Mouse (Mus musculus): Measurements from ENCODE around the gene Large2.

The Large2 gene

DNA sequence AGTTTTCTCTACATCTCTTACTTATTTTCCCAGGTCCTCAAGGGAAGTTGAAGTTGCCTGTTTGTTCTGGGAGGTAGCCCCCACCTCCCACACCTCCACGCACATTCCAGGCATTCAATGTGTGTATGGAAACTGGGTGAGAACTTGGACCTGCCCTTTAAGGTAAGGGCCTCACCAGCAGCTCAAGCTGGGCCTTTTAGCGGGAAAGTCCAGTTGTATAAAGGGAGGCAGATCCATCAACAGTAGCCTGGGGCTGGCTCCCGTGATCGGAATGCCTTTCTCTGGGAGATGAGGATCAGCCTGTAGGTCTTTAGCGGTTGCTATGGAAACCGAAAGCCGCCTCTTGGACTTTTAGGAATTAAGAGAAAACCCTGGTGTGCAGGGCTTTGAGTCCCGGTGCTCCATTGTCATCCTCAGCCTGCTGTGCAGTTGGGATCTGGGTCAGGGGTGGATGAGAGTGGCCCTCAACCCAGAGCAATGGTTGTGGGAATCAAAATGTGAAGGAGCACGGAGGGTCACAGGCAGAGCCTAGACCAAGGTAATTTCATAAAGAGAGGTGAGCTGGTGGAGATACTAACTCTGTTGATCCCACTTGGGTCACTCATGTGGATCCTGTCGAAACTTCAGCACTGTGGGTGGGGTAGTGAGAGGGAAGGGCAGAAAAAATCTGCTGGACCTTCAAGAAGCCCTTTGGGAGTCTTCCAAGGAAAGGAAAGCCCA is 2.5 kb downstream of the Large2 start:
- DNase-seq (ENCODE audit: inconsistent ontology term): no peak

DNA sequence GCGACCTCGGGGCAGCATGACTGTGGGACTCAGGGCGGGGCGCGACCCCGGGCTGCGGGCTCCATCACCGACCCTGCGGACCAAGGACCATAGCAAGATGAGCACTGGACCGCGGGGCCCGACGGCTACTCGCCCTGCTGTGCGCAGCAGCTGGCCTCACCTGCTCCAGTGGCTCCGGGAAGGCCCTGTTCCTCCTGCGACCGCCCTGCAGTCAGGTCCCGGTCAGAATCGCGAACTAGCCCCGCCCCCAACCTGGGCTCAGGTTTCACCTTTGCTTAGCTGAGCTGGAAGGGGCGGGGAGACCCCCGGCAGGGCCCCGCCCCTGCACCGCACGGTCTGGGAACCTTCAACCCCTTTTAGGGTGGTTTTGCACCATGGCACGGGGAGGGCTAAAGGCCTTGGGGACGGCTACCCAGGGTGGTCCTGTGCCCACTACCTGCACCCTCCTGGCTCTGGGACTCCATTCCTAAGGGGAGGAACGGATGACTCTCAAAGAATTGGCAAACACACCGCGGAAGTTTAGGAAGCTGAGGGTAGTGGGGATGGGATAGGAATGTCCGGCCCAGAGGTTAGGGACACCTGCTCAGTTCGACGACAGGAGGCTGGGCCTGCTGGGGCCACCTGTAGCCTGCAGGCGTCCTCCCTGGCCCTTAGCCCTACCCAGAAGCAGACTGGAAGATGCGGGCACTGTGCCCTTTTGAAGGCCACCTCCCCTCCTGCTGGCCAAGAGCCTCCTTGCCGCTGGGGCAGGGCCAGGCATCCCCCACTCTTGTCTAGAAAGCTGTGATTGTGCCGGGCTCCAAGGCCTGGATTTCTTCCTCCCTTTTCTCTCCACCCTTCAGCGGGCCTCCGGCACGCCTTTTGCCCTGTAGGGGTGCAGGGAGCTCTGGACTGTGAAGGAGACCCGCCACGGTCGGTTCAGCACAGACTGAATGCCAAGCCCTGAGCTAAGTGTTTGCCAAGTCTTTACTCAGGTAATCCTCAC is 3.6 kb downstream of the Large2 start:
- DNase-seq (ENCODE audit: inconsistent ontology term): no peak

DNA sequence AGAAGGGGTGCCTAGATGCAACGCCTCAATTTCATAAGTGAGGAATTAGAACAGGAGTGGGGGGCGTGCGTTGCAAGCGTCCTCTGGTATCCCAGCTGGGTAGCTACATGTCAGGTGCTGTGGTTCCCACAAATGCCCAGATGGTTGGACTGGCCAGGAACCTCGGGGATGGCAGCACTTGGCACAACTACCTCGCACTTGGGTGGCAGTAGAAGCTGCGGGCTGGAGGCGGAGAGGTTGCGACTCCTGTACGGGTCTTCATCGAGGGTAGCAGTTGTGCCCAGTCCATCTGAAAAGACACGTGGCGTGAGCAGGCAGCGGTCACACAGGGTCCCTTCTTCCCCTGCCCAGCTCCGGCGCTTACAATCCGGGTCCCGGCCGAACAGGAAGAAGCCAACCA is 4.3 kb downstream of the Large2 start:
- DNase-seq (ENCODE audit: inconsistent ontology term): no peak

DNA sequence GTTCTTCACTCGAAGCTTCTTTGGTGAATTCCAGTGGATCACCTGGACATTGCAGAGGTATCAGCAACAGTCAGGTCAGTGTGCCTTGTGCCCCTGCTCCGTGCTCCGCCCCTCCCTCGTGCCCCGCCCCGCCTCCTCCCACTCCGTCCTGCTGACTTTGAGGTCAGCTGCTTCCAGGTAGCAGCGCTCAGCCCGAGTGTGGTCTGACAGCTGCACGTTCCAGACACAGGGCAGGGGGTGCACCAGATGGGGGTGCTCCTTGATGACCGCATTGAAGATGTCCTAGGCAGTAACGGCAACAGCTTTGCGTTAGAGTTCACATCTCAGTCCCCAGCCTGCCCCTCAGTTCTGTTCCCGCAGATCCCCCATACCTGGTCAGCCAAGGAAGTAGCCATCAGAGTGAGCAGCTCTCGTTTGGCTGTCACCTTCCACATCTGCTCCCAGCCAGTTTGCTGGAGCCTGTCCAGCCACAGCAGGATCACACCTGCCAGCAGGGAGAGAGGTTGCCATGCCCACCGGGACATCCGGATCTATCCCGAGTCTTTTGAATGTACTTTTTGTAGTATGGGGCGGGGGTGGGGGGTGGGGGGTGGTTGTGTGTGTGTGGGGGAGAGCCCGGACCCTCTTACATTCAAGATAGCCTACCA is 7.2 kb downstream of the Large2 start:
- DNase-seq (ENCODE audit: inconsistent ontology term): no peak

DNA sequence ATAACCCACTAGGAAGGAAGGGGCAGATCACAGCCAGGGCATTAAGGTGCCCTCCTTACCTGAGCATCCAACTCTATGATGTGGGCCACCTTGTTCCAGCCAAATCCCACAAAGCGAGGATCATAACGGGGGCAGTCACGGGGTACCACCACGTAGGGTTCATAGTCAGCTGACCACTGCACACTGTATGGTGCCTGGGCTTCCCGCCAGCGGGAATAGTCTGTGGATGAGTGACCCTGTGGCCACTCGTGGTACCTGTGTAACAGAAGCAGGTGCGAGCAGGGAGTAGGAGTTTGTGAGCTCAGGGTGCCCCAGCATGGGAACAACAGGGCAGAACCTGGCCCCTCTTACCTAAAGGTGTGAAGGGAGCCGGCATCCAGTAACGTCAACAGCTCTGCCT is 9.1 kb downstream of the Large2 start:
- no peak for DNase-seq (ENCODE audit: inconsistent ontology term)

DNA sequence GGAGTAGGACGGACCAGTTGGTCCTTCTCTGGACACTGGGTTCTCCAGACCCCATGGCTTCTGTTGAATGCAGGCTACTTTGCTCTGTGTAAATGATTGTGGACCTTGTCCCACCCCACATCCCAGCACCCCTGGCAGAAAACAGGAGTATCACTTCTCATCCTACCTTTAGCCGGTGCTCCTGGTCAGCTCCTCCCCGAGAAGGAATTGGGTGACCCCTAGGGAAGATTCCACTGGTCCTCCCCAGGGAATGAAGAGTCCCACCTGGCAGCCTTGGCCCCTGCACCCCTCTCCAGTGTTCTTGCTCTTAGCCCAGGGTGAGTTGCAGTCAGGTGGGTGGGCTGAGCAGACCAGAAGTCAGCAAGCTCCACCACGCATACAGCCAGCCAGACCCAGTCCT is 10.6 kb downstream of the Large2 start:
- no peak for DNase-seq (ENCODE audit: inconsistent ontology term)

DNA sequence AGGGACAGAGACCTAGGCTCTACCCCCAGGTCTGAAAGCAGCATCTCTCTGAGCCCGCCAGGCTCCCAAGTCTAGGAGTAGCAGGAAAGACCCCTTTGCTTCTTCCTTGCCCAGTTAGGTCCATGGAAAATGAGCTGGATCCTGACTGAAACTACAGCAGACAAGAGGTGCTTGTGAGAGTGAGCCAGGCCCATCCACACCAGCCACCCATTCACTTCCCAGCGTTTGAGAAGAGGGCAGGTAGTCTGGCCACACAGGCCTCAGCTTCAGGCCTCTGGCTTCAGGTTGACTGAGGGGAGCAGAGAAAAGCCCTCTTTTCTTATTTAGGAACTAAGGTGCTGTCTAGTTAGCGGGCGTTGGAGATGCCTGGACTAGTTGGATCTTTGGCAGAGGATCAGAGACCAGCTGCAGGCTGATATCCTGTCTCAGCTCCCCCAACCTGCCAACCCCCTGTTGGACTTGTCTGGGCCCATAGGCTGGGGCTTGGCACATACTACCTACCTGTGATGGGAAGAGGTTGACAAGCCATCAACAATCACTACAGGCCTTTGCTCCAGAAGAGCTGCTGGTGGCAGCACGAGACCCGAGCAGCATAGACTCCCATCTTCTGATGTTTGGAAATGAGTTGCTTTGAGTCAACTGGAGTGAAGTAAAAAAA is 12.0 kb downstream of the Large2 start:
- DNase-seq (ENCODE audit: inconsistent ontology term): no peak

DNA sequence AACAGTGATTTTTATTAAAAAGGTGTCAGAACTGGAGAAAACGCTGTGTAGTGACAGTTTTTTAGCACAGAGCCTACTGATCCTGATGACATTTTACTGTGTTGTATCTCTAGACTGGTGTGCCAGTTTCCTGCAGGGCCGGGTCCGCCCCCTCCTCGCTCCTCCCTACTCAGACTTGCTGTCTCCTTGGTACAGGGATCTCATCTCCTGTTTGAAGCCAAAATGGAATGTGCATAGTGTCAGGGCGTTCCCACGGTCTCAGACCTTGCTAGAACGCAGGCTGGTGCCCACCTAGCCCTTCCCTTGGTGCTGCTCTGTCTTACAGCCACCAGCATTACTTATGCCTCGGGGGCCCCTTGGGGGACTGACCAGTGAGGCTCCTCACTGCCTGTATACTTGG is 12.9 kb downstream of the Large2 start:
- no peak for DNase-seq (ENCODE audit: inconsistent ontology term)

DNA sequence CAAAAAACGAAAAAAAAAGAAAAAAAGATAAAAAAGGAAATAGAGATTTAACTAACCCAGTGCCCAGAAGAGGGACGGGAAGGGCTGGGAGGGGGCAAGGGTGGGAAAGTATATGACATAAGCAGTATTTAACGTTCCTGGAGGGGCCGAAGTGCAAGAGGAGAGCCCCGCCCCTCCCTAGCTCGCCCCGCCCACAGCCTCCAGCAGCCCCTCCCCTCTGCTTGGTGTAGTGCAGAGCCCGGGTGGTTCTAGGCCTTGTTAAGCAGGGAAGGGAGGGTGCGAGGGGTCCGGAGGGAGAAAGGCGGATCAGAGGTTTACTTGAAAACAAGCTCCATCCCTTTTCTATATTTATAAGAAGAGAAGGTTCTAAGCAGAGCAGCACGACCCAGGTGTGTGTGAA is 13.8 kb downstream of the Large2 start:
- no peak for DNase-seq (ENCODE audit: inconsistent ontology term)

DNA sequence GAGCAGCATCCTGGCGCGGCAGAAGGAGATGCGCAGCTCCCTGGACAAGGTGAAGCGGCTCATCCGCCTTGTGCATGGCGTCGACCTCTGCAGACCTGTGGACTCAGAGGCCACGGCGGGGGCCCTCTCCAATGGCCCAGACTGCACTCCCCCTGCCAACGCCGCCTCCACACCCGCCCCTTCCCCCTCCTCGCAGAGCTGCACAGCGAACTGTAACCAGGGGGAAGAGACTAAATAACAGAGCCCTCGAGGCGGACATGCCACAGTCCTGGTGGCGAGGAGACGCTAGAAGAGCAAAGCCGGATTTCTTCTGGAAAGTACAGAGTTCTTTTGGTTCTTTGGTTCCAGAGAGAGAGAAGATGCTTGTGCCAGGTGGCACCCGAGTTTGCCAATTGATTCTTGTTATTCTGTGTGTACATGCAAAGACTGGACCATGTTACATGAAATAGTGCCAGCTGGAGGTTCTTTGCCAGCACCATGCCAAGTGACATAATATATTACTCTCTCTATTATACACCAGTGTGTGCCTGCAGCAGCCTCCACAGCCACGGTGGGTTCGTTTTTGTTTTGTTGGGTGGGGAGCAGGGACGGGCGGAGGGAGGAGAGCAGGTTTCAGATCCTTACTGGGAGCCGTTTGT is 14.4 kb downstream of the Large2 start:
- DNase-seq (ENCODE audit: inconsistent ontology term): no peak

DNA sequence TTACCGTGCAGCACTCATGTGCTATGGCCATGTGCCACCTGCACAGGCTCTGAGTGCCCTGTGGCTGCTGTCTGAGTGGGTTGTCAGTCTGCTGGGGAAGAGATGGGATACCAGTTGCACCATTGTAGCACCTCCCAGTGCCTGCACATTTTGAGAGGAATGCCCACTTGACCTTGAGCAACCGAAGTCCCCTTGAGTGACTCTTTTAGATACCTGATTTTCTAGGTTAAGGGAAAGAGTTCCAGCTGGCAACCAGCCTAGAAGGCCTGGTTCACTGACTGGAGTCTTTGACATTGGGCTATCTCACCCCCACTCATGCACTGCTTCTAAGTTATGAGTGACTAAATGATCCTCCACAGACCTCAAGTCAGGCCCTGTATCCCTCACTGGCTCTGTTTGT is 15.4 kb downstream of the Large2 start:
- no peak for DNase-seq (ENCODE audit: inconsistent ontology term)

DNA sequence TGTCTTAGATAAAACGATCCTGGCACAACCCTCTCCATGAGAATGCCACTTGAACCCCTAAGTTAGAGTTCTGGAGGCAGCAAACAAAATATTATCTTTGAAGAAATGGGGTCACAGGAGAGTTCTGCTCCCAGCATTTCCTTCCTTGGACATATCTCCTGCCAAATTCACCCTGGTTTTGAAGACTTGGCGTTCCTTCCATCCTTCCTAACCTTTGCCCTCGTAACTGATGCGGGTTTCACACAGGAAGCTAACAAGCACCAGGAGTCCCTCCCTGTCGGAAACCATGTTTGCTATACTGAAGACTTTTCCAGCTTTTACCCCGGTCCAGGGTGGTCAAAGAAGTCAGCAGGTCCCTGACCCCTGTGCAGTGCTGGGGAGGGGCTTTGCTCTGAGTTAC is 20.4 kb downstream of the Large2 start:
- no peak for DNase-seq (ENCODE audit: inconsistent ontology term)

DNA sequence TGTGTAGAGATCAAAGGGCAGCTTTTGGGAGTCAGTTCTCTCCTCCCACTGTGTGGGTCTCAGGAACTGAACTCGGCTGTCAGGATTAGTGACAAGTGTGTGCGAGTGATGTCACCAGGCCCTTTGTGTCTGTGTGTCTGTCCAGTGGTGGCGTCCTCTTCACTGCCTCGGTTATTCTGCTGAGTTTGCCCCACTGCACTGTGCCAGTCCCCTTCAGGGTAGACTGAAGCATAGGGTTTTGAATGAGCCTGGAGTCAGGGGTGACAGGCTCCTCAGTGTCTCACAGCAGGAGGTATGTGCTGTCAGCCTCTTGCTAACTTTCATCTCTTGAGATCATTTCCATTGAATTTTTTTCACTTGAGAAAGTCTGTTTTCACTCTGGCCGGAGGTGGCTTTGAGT is 21.3 kb downstream of the Large2 start:
- DNase-seq (ENCODE audit: inconsistent ontology term): no peak

DNA sequence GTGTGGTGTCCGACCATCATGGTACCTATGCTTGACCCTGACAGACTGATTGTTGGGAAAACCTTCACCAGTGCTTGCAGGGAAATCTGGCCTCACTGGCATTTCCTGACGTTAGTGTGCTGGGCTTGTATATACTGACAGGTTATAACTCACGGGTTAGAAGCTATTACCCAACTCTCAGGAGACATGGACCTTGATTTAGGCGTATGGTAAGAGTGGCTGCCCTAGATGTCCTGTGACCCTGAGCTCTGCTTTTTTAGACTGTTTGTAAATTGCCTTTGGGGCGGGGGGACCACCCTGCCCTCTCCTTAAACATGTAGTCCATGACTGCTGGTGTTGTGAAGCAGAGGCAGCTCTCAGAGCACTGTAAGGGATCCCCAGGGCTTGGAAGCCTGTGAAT is 24.0 kb downstream of the Large2 start:
- DNase-seq (ENCODE audit: inconsistent ontology term): no peak

DNA sequence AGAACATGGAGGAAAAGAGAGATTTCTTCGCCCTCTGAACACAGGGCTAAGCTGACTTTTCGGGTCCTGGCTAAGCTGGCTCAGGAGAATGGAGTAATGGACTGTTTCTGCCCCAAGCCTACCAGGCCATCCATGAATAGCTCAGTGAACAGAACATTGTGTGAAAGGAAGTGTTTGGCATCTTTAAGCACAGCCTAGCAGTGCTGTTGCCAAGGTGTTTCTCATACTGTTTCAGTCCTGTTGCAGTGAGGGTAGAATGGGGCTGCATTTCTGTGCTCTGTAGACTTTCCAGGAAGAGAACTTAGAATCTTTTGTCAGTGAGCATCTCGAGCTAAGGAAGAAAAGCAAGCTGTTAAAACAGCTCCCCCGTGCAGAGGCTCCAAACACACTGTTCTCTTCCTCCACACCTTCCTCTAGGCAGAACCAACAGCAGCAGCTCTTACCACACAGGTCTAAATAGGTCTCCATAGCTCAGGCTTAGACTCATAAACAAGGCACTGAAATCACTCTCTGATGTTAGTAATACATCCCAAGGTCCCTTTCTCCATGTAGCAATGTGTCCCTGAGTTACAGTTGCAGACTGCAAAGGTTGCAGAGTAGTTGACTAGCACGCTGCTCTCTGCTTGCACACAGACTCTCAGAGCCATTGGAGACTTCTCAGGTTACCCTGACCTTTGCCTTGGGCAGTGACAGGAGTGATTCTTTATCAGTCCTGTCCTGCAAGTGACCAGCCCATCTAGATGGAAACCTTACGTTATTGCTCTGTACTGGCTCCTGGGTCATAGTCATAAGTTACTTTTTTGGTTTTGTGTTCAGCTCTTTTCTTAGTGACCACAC is 24.9 kb downstream of the Large2 start:
- DNase-seq (ENCODE audit: inconsistent ontology term): no peak

DNA sequence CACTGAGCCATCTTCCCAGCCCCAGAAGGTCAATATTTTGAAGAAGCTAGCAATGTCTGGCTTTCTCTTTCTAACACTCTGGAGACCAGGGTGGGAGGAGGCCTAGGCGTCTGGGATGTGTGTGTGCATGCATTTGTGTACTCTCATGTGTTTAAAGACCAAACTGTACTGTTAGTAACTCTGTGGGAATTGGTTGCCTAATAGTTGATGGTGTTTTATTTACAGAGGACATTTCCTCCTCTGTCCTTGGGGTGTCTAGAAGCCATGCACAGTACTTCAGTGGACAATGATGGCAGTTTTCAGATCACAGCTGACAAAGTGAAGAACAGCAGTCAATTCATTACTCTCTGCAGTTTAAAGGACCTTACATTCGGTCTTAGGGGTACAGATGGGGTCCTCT is 27.5 kb downstream of the Large2 start:
- no peak for DNase-seq (ENCODE audit: inconsistent ontology term)

DNA sequence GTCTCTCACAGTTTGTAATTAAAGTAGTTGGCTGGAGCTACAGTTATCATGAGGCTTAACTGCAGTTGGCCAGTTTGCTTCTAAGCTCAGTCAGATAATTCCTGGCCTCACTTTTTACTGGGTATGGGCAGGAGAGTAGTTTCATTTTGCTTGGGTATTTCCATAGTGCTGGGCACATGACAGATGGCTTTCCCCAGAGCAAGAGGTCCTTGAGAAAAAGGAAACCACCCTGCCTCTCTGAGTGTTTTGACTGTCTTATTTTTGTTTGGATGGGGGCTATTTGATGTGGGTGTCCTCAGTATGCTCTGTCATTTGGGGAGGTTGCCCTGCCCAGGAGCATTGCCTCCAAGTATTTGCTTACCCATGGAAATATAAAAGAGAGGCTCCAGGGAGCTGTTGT is 32.3 kb downstream of the Large2 start:
- DNase-seq (ENCODE audit: inconsistent ontology term): no peak

DNA sequence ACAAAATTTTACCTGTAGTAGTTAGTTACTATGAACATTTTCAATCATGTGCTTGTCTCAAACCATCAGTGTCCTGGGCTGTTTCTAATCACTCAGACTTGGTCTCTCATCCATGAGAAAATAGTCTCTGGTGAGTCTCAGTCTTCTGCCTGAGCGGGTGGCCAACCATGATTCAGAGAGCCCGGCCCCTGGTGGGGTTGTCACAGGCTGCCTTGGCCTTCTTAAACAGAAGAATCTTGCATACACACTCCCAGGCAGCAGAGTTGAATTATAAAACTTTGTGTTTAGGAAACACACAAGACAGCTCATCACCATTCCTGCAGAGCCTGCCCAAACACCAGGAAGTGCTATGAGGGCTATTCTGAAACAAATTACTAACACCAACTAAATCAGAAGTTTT is 42.8 kb downstream of the Large2 start:
- DNase-seq (ENCODE audit: inconsistent ontology term): no peak

DNA sequence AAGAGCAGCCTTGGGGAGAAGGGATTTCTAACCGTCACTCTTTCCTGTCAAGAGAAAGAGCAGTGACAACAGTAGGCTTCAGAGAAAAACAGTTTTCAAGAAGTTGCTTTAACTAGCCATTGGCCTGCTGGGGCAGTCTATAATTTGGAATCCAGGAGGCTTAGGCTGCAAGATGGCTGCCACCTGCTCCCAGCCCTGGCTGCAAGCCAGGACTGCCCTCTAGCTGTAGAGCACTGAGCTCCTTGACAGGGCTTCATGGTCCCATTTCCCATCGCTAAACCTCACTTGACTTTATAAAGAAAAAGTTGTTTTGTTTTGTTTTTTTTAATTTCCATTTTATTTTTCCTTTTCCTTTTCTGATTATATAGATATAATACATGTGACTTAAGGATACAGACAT is 43.3 kb downstream of the Large2 start:
- DNase-seq (ENCODE audit: inconsistent ontology term): no peak

DNA sequence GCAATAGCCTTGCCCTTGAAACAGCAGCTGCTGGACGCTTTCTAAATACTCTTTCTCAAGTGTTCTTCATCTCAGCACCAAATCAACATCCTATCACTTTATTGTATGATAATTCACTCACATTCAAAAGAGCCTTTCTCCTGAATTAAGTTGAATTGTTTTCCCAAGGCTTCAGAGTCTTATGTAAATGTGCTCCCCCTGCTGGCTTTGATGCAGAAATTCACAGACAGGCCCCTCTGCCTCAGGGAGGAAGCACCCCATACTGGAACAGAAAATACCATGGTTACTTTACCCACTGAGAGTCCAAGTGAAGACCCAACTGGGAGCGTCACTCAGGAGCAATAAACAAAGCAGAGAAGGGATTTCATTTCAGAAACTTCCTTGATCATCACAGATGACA is 43.8 kb downstream of the Large2 start:
- DNase-seq (ENCODE audit: inconsistent ontology term): peak; percentile 38

DNA sequence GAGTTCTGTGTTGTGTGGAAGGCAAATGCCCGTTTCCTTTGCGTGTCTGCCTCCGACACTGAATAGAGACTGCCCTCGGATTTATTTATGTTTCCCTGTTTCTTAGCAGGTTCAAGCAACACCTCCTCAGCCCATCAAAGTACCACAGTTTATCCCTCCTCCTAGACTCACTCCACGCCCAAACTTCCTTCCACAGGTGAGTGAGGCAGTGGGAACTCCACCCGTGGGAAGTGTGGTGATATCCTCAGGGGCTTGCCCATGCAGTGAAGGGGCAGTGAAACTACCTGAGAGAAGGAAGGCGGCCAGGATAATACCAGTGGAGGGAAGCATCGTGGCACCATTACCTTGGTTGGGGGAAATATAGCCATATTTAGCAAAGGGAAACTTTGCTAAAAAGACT is 46.5 kb downstream of the Large2 start:
- no peak for DNase-seq (ENCODE audit: inconsistent ontology term)
